Mouse (Mus musculus) E14TG2a.4 (cell line): ENCODE measurements around the gene Eya4.

ENCODE experiments used
- H3K27me3 ChIP-seq: 2 replicates; pipeline ENCODE4 v1.6.1; 2014; ENCODE audit warnings: low read length, control low read depth; ENCODE audit not compliant: insufficient read depth
- H3K36me3 ChIP-seq: 2 replicates; pipeline ENCODE4 v1.6.1; 2014; ENCODE audit warnings: low read length, control low read depth; ENCODE audit not compliant: insufficient read depth
- H3K4me1 ChIP-seq: replicated peaks from 2 replicates; pipeline ENCODE4 v1.6.1; 2014; ENCODE audit warnings: low read depth, low read length, control low read depth
- H3K4me3 ChIP-seq: replicated peaks from 2 replicates; pipeline ENCODE4 v1.5.1; 2014; ENCODE audit warnings: mild to moderate bottlenecking, low read length
- H3K9me3 ChIP-seq: 2 replicates; pipeline ENCODE4 v1.6.1; 2014; ENCODE audit warnings: low read length, control low read depth
- CTCF ChIP-seq: conservative IDR thresholded peaks from 2 replicates; pipeline ENCODE4 v1.5.1; 2014; ENCODE audit warnings: low read length
- NANOG ChIP-seq: IDR thresholded peaks from 2 replicates; pipeline ENCODE4 v1.6.1; 2014; ENCODE audit warnings: borderline replicate concordance, low read length, mixed read lengths
- POU5F1 ChIP-seq: IDR thresholded peaks from 2 replicates; pipeline ENCODE4 v1.6.1; 2014; ENCODE audit warnings: low read length, borderline replicate concordance

The Eya4 gene

GRCm38 (mm10) chr10:23181572-23182493, 168.8 kb downstream of the Eya4 start:
- Histone ChIP-seq H3K9me3 (no peaks in the 10 kb centered on the region), H3K4me3 (no peak overlapping the region), H3K4me1 (no peaks in the 10 kb centered on the region), H3K27me3 (no peaks in the 10 kb centered on the region), H3K36me3 (no peaks in the 10 kb centered on the region)
- TF ChIP-seq CTCF = no peak
- TF ChIP-seq NANOG = no peak
- no peak for TF ChIP-seq POU5F1

DNA sequence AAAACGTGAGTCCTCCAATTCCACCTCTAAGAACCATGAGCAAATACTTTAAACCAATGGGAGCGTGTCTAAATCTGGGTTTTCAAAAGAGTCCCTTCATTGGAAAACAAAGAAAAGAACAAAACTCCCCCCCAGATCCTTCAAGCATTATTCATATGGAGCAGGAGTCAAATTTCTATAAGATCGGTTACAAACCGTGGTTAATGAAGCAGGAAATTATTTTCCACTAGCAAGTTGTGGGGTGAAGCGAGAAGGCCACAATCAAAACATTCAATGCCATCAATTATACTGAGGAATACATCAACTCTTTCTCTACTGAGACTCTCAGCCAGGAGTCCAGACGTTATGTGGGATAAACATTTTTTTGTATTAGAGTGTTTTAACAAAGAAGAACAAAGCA, 171.3 kb downstream of the Eya4 start:
- no peaks in the 10 kb centered on the region for H3K4me1 ChIP-seq
- no peaks in the 10 kb centered on the region for H3K27me3 ChIP-seq
- TF ChIP-seq POU5F1 (no peak), CTCF (no peak), NANOG (no peak)
- no peaks in the 10 kb centered on the region for H3K36me3 ChIP-seq
- no peak overlapping the region for H3K4me3 ChIP-seq
- no peaks in the 10 kb centered on the region for H3K9me3 ChIP-seq

DNA sequence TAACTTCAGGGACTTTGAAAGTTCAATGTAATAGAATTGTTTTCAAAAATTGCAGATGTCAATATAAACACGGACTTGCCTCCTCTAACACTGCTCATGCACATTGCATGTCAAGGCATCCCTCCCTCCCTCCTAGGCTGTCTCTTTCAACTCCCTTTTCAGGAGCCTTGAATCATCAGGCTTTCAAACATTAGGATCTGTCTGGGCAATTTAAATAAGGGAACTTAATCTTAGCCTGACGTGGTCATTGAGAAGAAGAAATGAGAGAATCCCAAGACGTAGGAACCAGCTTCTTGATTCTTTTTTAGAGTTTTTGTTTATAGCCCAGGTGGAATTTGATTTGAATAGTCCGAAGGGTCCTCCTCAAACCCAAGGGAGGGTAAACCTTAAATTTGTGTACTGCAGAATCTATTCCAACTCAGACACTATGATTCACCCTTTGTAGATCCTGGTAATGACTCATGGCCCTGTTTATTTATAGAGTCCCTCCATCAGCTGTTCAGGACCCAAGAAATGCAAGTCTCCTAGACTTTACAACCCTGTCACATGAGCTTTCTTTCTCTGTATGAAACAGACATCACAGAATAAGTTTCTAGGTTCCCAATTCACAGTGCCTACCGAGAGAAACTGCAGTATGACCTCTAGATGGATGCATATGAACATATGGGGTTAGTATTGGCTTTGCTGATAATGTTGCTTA, 173.1 kb downstream of the Eya4 start:
- Histone ChIP-seq H3K27me3 (no peaks in the 10 kb centered on the region), H3K36me3 (no peaks in the 10 kb centered on the region), H3K4me1 (no peaks in the 10 kb centered on the region), H3K9me3 (no peaks in the 10 kb centered on the region), H3K4me3 (no peak overlapping the region)
- TF ChIP-seq CTCF = no peak
- no peak for TF ChIP-seq NANOG
- TF ChIP-seq POU5F1 = no peak

GRCm38 (mm10) chr10:23176666-23177346, 173.8 kb downstream of the Eya4 start:
- H3K4me3 ChIP-seq = no peak overlapping the region
- no peaks in the 10 kb centered on the region for H3K4me1 ChIP-seq
- no peaks in the 10 kb centered on the region for H3K36me3 ChIP-seq
- H3K27me3 ChIP-seq = no peaks in the 10 kb centered on the region
- H3K9me3 ChIP-seq = no peaks in the 10 kb centered on the region
- TF ChIP-seq NANOG = no peak
- no peak for TF ChIP-seq CTCF
- TF ChIP-seq POU5F1 = no peak

DNA sequence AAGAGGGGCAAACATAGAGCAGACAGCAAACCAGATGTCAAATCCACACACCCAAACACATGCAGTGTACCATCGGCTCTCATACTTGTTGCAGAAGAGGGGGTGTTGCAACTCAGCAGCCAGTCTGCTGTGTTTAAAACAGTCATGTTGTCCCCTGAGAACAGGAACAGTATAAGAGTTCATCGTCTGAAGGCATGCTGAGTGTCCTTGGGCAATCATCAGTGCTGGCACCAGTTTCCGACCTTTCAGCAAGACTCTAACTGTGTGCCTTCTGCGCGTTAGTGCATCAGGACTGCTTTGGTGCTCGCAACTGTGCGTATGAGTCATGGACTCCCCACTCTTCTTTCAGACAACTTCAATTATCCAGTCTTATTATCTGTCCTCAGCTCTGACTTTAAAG, 179.0 kb downstream of the Eya4 start:
- Histone ChIP-seq H3K9me3 (no peaks in the 10 kb centered on the region), H3K27me3 (no peaks in the 10 kb centered on the region), H3K36me3 (no peaks in the 10 kb centered on the region), H3K4me1 (no peaks in the 10 kb centered on the region), H3K4me3 (no peak overlapping the region)
- no peak for TF ChIP-seq POU5F1
- no peak for TF ChIP-seq NANOG
- no peak for TF ChIP-seq CTCF

DNA sequence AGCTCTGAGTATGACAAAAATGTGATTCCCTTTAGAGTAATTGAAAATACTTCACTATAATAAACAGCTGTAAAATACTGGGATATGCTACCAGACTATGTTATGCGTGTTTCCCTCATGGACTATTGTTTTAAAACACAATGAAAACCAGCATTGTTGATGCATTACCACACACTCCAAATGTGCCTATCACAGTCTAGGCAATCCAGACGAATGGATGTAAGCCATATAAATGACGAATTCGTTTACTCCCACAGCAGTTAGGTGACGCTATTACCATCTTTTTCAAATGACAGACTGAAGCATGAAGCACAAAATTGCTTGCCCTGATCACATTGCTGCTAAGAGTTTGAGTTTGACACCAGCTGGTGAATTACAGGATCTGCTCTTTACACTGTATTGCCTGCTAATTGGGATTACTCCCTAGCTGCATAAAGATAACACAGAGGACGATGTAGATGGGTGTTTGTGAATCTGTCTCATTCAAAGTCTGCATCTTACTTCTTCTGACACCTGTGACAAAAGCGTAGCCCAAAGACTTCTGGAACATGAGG, 185.4 kb downstream of the Eya4 start:
- Histone ChIP-seq H3K27me3 (no peaks in the 10 kb centered on the region), H3K36me3 (no peaks in the 10 kb centered on the region), H3K9me3 (no peaks in the 10 kb centered on the region), H3K4me1 (no peaks in the 10 kb centered on the region), H3K4me3 (no peak overlapping the region)
- TF ChIP-seq POU5F1 = no peak
- no peak for TF ChIP-seq CTCF
- no peak for TF ChIP-seq NANOG

DNA sequence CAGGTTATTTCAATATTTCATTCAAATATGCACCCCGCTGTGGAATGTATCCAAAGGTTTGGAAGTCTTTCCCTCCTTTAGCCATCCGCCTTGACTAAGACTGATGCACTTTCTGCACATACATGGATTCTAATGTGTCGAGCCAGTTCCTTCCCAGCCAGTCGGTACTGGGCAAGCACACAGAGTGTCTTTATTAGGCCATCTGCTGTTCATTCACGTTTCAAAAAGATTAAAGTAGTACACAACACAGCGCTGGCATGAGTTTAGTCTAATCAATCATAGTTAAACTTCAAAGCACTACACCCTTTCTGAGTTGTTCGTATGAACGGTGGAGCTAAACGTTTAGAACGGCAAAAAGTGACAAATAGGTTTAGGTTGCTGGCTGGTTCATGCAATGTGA, 190.7 kb downstream of the Eya4 start:
- Histone ChIP-seq H3K9me3 (no peaks in the 10 kb centered on the region), H3K36me3 (no peaks in the 10 kb centered on the region), H3K27me3 (no peaks in the 10 kb centered on the region), H3K4me1 (no peaks in the 10 kb centered on the region), H3K4me3 (no peak overlapping the region)
- TF ChIP-seq CTCF = no peak
- no peak for TF ChIP-seq POU5F1
- TF ChIP-seq NANOG = no peak

- H3K9me3 ChIP-seq = no peaks in the 10 kb centered on the region
- H3K27me3 ChIP-seq = no peaks in the 10 kb centered on the region
- no peak for TF ChIP-seq CTCF
- TF ChIP-seq NANOG = no peak
- TF ChIP-seq POU5F1 = no peak
- no peaks in the 10 kb centered on the region for H3K4me1 ChIP-seq
- no peaks in the 10 kb centered on the region for H3K36me3 ChIP-seq
- H3K4me3 ChIP-seq = no peak overlapping the region
These were observed 191.4 kb downstream of the Eya4 start for GRCm38 (mm10) chr10:23159138-23159537.
